Mouse (Mus musculus) layer of hippocampus, postnatal 14 days (tissue): ENCODE measurements at regions not wholly inside any gene's neighbourhood (a gene's known extent, or its start where the extent isn't known, plus 50 kb on each side); places are given as distances from the start of the nearest gene placed in this dataset.

Experiments used
- DNase-seq, 2 experiments: peaks; one replicate each; pipeline ENCODE4 v3.0.0; 2021 to 2022; ENCODE audit warnings: low spot score in 2 of 2, mixed read lengths in 1 of 2

DNA sequence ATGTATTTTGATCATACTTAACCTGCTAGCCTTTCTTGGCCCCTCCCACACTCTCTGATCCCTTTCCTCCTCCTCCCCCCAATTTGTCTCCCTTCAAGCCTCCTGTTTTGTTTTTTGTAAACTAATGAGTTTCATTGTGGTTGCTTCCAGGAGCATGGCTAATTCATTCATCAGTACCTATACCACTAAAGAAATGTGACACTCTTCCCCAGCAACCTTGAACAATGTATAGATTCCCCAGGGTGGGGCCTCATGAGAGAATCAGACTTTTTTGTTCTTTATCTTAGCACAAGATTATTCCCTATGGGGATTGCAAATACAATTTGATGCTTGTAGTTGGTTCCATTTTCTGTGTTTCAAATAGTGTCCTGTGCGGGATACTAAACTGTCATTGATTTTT, 58.8 kb upstream of the Snx7 start:
- no peak for DNase-seq
